Mouse (Mus musculus) B cell, adult (primary cell): ENCODE results near the gene Cdx2. TPM values are rescaled to one million over a fixed set of nuclear protein-coding genes. Genes with fewer than 3 reads are reported as not detected.

Source experiments
- total RNA-seq: library from RNA; stranded (reverse); gene quantifications from 4 replicates; pipeline ENCODE4 v1.2.4, GENCODE M21; 2023; ENCODE audit not compliant: inconsistent age

The Cdx2 gene
- total RNA-seq = 0.22 TPM in 1 of 4 replicates, not detected in the others

GRCm38 (mm10) chr5:147306638-147307397, at the start of gene Cdx2:
Gene Cdx2 (minus strand): TSS chr5:147307270.

GRCm38 (mm10) chr5:147322183-147322582, 15.1 kb upstream of the Cdx2 start, which contains the start of gene Urad:
Gene Urad (minus strand): TSS chr5:147322440.

DNA sequence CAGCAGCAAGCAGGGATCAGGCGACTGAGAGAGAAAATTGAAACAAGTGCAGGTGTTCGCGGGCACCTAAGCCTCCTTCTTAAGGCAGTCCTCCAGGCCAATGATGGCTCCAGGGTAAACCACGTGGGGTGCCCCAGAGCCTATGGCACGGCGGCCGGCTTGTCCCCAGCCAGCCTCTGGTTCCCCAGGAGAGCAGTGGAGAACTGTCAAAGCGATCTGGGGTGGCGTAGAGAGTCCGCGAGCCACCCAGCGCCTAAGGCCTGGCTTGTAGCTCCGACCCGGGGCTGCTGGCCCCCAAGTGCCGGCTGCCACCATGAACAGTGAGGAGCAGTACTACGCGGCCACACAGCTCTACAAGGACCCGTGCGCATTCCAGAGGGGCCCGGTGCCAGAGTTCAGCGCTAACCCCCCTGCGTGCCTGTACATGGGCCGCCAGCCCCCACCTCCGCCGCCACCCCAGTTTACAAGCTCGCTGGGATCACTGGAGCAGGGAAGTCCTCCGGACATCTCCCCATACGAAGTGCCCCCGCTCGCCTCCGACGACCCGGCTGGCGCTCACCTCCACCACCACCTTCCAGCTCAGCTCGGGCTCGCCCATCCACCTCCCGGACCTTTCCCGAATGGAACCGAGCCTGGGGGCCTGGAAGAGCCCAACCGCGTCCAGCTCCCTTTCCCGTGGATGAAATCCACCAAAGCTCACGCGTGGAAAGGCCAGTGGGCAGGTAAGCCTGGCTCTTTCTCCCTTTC, 37.0 kb downstream of the Cdx2 start, which contains the start of gene Pdx1:
Pdx1 (plus strand) TSS at position 34 of the 747 bp plus-strand sequence.

Other genes with a start within 250 kb of the Cdx2 start
- 30.7 to 34.4 TPM (median 32.7 TPM) in 4 replicates for gene Lnx2, start 230.7 kb downstream of the Cdx2 start, total RNA-seq
- gene Polr1d, start 230.2 kb downstream of the Cdx2 start, total RNA-seq = 112 to 119 TPM (median 113 TPM) in 4 replicates
- not detected in 4 replicates for gene Gsx1, start 118.6 kb downstream of the Cdx2 start, total RNA-seq
- gene Pdx1, start 37.3 kb downstream of the Cdx2 start, total RNA-seq = not detected in 4 replicates
- gene Urad, start 15.2 kb upstream of the Cdx2 start, total RNA-seq = not detected in 4 replicates
- gene Flt3, start 93.2 kb upstream of the Cdx2 start, total RNA-seq = 1.8 to 3.2 TPM (median 2.3 TPM) in 4 replicates
- gene Pan3, start 122.9 kb upstream of the Cdx2 start, total RNA-seq = 300 to 398 TPM (median 350 TPM) in 4 replicates